Mouse (Mus musculus) midbrain, embryonic 13.5 days (tissue): ENCODE data around the gene Lgi4. TPM values are rescaled to one million over a fixed set of nuclear protein-coding genes. Genes with fewer than 3 reads are reported as not detected.

Experiments
- ATAC-seq: fragments of 200-750 bp; cut with Nextera tagmentation; 2 replicates; pipeline ENCODE4 v1.8.0; 2017; ENCODE audit warnings: mild to moderate bottlenecking, moderate TSS enrichment, moderate library complexity
- H3K27ac ChIP-seq: fragments of 300-500 bp; sonication (generic); 2 replicates; pipeline ENCODE4 v1.5.1; 2015; ENCODE audit warnings: inconsistent platforms, mild to moderate bottlenecking, moderate library complexity
- H3K27me3 ChIP-seq: fragments of 300-500 bp; sonication (generic); 2 replicates; pipeline ENCODE4 v1.6.1; 2015; ENCODE audit warnings: mild to moderate bottlenecking, inconsistent platforms
- H3K36me3 ChIP-seq: fragments of 300-500 bp; sonication (generic); 2 replicates; pipeline ENCODE4 v1.6.1; 2015; ENCODE audit warnings: mild to moderate bottlenecking, inconsistent platforms
- H3K4me1 ChIP-seq: fragments of 300-500 bp; sonication (generic); replicated peaks from 2 replicates; pipeline ENCODE4 v1.6.1; 2015; ENCODE audit warnings: inconsistent platforms
- H3K4me2 ChIP-seq: fragments of 300-500 bp; sonication (generic); replicated peaks from 2 replicates; pipeline ENCODE4 v1.6.1; 2015; ENCODE audit warnings: moderate library complexity, mild to moderate bottlenecking, inconsistent platforms
- H3K4me3 ChIP-seq: fragments of 300-500 bp; sonication (generic); replicated peaks from 2 replicates; pipeline ENCODE4 v1.5.1; 2015; ENCODE audit warnings: mild to moderate bottlenecking, inconsistent platforms
- H3K9ac ChIP-seq: fragments of 300-500 bp; sonication (generic); replicated peaks from 2 replicates; pipeline ENCODE4 v1.6.1; 2015; ENCODE audit warnings: mild to moderate bottlenecking, inconsistent platforms
- H3K9me3 ChIP-seq: fragments of 300-500 bp; sonication (generic); 2 replicates; pipeline ENCODE4 v1.6.1; 2016; ENCODE audit warnings: mild to moderate bottlenecking, inconsistent platforms
- WGBS: fragments of 180-500 bp; shearing (Covaris S2); methylation state at CpG from one replicate; pipeline ENCODE4 v1.1.7; 2015; 5-methylcytosine and 5-hydroxymethylcytosine counted together
- polyA plus RNA-seq: library from polyadenylated mRNA; unstranded; fragments of >200 nt; fragmentation: Nextera tagmentation; extraction: Ambion mirVana; gene quantifications from 2 replicates; pipeline ENCODE4 v1.2.1, GENCODE M21; 2015

Lgi4 gene
- polyA plus RNA-seq = 0.16 and 0.30 TPM in 2 replicates

DNA sequence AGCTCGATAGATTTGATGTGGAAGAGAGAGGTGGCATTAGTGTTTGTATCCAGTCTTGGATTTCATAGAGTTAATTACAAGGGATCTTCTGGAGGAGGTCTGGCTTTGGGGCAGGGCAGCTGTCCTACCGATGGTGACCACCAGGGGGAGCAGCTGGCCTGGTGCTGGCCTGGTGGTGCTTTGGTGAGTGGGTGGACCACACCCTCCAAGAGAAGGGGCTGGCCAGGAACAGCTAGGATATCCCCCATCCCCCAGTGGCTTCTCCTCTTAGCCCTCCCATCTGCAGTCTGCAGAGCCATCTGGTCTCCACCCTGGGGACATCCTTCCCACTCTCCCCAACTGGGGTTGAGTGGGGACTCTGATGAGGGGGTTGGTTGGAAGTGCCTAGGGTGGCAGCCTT lies at the start of gene Lgi4:
Gene Lgi4 (plus strand): TSS at position 235 of the 400 bp plus-strand sequence.
- ATAC-seq = peak; percentile 70
- Histone ChIP-seq H3K36me3 (no peaks in the 10 kb centered on the region), H3K9ac (no peak within 1 kb of the TSS), H3K27me3 (peaks cover 11% of the 10 kb centered on the region), H3K4me2 (no peak within 1 kb of the TSS), H3K9me3 (no peaks in the 10 kb centered on the region), H3K4me3 (no peak within 1 kb of the TSS), H3K27ac (peak within 1 kb of the TSS; percentile 9; the same call in 1 of the 2 replicates), H3K4me1 (peaks cover 12% of the 10 kb centered on the region)
- WGBS = 2% methylated on average over 2 of the region's 2 CpGs

DNA sequence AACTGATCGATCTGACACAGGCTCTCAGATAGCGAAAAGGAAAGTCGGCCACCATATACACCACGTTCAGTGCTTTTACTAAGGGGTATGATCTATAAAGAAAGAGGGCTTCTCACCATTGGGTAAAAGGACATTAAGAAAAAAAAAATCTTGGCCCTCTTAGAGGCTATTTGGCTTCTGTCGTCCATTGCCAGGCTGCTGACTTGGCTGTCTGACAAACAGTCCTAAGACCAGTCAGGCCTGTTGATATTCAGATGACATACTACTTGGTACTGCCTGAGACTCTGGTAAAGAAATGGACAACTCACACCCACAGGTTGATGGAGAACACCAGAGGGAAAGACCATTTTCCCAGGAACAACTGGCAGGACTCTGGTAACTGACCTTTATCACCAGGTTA lies 46.2 kb upstream of the Lgi4 start:
- ATAC-seq = no peak
- Histone ChIP-seq H3K27ac (no peak overlapping the region), H3K36me3 (no peaks in the 10 kb centered on the region), H3K4me3 (no peak overlapping the region), H3K9ac (no peak overlapping the region), H3K27me3 (no peaks in the 10 kb centered on the region), H3K4me1 (peaks cover 6% of the 10 kb centered on the region; the same call in 1 of the 2 replicates), H3K9me3 (no peaks in the 10 kb centered on the region), H3K4me2 (no peak overlapping the region)
- 89% methylated on average over 5 of the region's 5 CpGs for WGBS

DNA sequence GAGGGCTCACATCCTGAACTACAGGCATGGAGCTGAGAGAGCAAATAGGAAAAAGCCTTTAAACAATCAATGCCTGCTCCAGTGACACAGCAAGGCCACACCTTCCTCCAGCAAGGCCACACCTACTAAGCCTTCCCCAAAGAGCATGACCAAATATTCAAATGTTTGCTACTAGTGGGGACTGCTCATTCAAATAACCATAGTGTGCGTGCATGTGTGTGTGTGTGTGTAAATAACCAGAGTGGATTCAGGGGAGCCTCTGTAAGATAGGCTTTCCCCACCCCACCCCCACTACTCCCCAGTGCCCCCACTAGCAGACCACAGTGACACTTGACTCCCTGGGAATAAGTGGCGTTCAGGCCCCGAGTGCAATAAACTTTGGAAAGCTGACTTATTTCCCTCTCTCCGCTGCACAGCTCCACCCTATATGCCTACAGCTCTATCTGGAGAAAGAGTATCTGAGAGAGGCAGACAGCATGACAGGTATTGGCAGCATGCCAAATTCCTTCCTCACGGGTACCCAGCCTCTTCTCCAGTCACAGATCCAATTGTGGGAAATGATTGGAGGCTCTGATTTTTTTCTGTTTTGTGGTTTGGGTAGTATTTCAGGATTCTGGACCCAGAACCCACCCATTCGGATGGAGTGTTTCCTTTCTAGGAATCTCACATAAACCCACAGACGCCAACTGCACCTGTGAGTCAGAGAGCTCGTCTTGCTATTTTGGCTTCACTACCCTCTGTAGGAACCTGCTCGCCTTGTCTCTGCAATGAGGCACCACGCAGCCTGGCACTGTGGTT lies 41.8 kb upstream of the Lgi4 start:
- Histone ChIP-seq H3K4me2 (no peak overlapping the region), H3K27me3 (no peaks in the 10 kb centered on the region), H3K27ac (no peak overlapping the region), H3K4me1 (peaks cover 6% of the 10 kb centered on the region; the same call in 1 of the 2 replicates), H3K36me3 (no peaks in the 10 kb centered on the region), H3K4me3 (no peak overlapping the region), H3K9me3 (no peaks in the 10 kb centered on the region), H3K9ac (no peak overlapping the region)
- ATAC-seq = no peak
- 66% methylated on average over 10 of the region's 10 CpGs for WGBS

DNA sequence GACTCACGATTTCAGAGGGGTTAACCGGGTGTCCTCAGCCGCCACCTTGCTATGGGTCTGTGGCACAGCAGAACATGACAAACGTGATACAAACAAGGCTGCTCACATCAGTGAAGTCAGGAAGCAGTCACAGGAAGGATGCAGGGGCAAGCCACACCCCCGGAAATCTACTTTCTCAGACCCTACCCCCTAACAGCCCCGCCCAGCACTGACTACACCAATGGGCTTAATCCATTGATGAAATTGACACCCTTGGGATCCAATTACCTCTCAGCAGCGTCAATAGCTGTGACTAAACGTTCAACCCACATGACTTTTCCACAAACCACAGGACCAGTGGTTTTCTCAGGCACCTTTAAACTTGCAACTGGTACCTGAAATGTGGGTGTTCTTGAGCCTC lies 30.5 kb upstream of the Lgi4 start:
- H3K9ac ChIP-seq = no peak overlapping the region
- H3K4me2 ChIP-seq = no peak overlapping the region
- no peaks in the 10 kb centered on the region for H3K36me3 ChIP-seq
- H3K27ac ChIP-seq = no peak overlapping the region
- 69% methylated on average over 8 of the region's 8 CpGs for WGBS
- no peaks in the 10 kb centered on the region for H3K27me3 ChIP-seq
- no peak for ATAC-seq
- H3K4me3 ChIP-seq = no peak overlapping the region
- H3K4me1 ChIP-seq = no peaks in the 10 kb centered on the region
- H3K9me3 ChIP-seq = no peaks in the 10 kb centered on the region

DNA sequence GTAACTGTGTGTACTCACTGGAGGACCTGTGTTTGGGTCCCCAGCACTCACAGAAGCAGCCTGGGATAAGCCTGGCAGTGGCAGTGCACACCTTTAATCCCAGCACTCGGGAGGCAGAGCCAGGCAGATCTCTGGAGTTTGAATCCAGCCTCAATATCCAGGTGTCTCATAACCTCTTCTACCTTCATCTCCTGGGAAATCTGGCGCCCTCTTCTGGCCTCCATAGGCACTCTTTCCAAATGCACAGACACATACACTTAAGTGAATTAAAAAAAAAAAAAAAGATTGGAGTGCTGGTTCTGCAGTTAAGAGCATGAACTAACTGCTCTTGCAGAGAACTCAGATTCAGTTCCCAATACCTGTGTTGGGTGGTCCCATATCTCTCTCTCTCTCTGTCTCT lies 28.4 kb upstream of the Lgi4 start:
- no peak for ATAC-seq
- Histone ChIP-seq H3K9me3 (no peaks in the 10 kb centered on the region), H3K36me3 (no peaks in the 10 kb centered on the region), H3K4me1 (no peaks in the 10 kb centered on the region), H3K27ac (no peak overlapping the region), H3K9ac (no peak overlapping the region), H3K4me2 (no peak overlapping the region), H3K27me3 (no peaks in the 10 kb centered on the region), H3K4me3 (no peak overlapping the region)
- 67% methylated on average over 2 of the region's 2 CpGs for WGBS

DNA sequence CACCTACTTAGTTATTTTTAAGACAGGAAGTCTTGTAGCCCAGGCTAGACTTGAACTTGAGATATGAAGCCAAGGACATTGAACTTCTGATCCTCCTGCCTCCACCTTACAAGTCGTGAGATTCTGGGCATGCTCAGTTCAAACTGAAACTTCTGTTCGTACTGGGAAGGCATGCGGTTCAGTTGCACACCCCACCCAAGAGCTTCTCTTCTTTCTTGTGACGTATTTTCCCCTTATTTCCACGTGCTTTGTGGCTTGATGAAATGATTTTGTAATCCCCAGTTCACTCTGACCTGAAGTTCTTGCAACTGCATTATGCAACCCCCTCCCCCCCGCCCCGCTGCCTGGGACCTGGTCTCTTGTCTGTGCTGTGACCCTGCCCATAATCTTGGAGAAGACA lies 27.4 kb upstream of the Lgi4 start:
- Histone ChIP-seq H3K4me3 (no peak overlapping the region), H3K9me3 (no peaks in the 10 kb centered on the region), H3K4me1 (no peaks in the 10 kb centered on the region), H3K36me3 (no peaks in the 10 kb centered on the region), H3K27me3 (no peaks in the 10 kb centered on the region), H3K27ac (no peak overlapping the region), H3K9ac (no peak overlapping the region), H3K4me2 (no peak overlapping the region)
- WGBS = 83% methylated on average over 7 of the region's 7 CpGs
- no peak for ATAC-seq

DNA sequence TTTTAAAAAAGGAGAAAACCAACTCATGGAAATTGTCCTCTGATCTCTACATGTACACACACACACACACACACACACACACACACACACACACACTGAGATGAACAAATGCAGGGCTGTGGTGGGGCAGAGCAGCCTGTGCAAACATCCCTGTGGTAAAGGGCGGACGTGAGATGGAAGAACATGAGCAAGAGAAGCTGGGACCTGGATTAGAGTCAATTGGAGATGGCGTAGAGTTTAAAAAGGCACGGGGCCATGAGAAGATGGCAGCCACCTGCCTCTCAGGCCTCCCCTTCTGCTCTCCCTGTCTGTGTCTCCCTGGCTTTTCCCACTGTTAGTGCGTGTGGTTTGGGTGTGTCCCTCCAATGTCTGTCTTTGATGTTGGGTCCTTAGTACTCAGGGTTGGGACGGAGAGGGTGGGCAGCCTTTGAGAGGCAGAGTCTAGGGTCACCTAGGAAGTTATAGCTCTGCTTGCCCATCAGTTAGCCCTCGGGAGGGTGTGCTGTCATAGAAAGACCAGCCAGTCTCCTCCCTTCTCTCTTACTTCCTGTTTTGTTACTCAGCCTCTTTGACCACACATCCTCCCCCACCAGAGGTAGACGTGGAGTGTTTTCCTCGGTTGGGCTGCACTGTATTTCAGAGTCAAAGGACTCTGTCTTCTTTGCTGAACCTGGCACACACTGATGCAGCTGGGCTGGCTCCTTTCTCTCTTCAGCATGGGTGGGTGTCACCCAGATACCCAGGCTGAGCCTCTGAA lies 25.6 kb upstream of the Lgi4 start:
- 77% methylated on average over 9 of the region's 9 CpGs for WGBS

DNA sequence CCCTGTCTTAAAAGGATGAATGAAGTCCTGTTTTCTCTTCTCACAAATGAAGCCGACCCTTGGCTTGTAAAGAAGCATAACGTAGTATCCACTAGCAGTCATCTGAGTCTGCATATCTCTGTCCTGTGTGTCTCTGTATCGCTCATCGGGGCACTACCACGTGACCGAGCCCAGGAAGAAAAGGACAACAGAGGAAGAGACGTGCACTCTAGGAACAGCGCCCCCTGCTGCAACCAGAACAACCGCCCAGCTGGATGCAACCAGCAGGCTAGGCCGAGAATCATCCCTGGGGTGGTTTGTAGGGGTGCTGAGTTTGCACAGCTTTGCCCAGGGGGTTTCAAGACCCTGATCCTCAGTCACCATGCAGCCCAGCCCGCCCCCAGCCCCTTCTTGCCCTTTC lies 24.4 kb upstream of the Lgi4 start:
- no peaks in the 10 kb centered on the region for H3K4me1 ChIP-seq
- no peaks in the 10 kb centered on the region for H3K36me3 ChIP-seq
- H3K9me3 ChIP-seq = no peaks in the 10 kb centered on the region
- H3K27me3 ChIP-seq = peaks cover 4% of the 10 kb centered on the region
- no peak overlapping the region for H3K4me3 ChIP-seq
- H3K9ac ChIP-seq = no peak overlapping the region
- H3K27ac ChIP-seq = no peak overlapping the region
- ATAC-seq = no peak
- 64% methylated on average over 11 of the region's 11 CpGs for WGBS
- no peak overlapping the region for H3K4me2 ChIP-seq

More for the DNA sequence above, 25.6 kb upstream of the Lgi4 start:
- H3K4me1 ChIP-seq = no peaks in the 10 kb centered on the region
- no peak for ATAC-seq
- H3K4me2 ChIP-seq = no peak overlapping the region
- H3K36me3 ChIP-seq = no peaks in the 10 kb centered on the region
- no peaks in the 10 kb centered on the region for H3K9me3 ChIP-seq
- H3K9ac ChIP-seq = no peak overlapping the region
- no peak overlapping the region for H3K4me3 ChIP-seq
- H3K27ac ChIP-seq = no peak overlapping the region
- H3K27me3 ChIP-seq = no peaks in the 10 kb centered on the region

DNA sequence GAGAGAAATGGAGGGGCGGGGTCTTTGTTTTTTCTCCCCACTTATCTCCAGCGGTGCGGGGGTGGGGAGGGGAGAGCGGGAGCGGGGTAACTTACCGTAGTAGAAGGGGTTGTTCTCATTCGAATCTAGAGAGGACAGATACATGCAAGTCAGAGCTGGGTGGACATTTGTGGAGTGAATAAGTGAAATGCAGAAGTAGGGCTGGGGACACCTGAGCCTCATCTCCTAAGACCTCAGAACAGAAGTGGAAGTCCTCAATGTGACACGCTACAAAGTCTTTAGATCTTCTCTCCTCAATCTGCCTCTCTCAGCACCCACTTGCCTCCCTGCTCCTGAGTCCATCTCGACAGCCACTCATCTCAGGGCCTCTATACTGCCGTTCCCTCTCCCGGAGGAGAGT lies 23.9 kb upstream of the Lgi4 start:
- Histone ChIP-seq H3K4me2 (no peak overlapping the region), H3K9ac (no peak overlapping the region), H3K27me3 (peaks cover 7% of the 10 kb centered on the region), H3K27ac (no peak overlapping the region), H3K4me1 (no peaks in the 10 kb centered on the region), H3K4me3 (no peak overlapping the region), H3K36me3 (no peaks in the 10 kb centered on the region), H3K9me3 (no peaks in the 10 kb centered on the region)
- no peak for ATAC-seq
- WGBS = 84% methylated on average over 11 of the region's 11 CpGs

DNA sequence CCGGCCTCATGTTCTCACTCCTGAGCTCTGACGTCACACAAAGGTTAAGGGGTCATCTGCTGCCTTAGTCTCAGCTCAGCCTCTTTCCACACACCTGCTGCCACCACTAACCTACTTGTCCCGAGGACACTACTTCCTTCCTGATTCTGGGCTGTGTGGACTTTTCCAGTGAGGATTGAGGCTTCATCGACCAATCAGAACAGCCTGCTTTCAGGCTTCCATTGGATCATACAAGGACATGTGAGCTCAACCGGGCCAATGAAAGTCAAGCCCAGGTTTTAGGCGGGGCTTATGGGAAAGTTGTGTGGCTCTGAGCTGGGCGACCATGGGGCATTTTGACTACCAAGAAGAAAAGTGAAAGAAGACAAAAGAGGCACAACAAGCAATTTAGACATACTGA lies 22.2 kb upstream of the Lgi4 start:
- Histone ChIP-seq H3K27ac (no peak overlapping the region), H3K36me3 (no peaks in the 10 kb centered on the region), H3K9ac (no peak overlapping the region), H3K4me1 (0 out of 2 replicates have a peak, but pooled peaks cover 2% of the 10 kb centered on the region), H3K4me2 (no peak overlapping the region), H3K27me3 (peaks cover 24% of the 10 kb centered on the region), H3K4me3 (no peak overlapping the region), H3K9me3 (no peaks in the 10 kb centered on the region)
- ATAC-seq = no peak
- 89% methylated on average over 7 of the region's 7 CpGs for WGBS

DNA sequence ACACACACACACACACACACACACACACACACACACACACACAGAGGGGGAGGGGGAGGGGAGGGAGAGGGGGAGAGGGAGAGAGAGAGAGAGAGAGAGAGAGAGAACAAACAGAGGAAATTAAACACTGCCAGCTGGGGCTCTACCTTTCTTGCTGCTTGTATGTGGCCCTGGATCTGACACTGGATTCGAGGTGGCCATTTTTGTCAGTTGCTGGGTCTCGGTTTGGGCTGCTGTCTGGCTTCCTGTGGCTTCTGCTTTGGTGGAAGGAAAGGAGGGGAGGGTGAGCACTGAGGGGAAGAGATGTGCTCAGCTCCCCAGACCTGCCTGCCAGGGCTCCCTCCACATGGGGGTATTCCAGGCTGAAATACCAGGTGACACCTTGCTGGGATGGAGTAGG lies 21.5 kb upstream of the Lgi4 start:
- no peak overlapping the region for H3K27ac ChIP-seq
- no peak overlapping the region for H3K4me3 ChIP-seq
- no peak for ATAC-seq
- 0 out of 2 replicates have a peak, but pooled peaks cover 4% of the 10 kb centered on the region for H3K4me1 ChIP-seq
- H3K4me2 ChIP-seq = no peak overlapping the region
- H3K27me3 ChIP-seq = peaks cover 31% of the 10 kb centered on the region
- H3K9me3 ChIP-seq = no peaks in the 10 kb centered on the region
- H3K36me3 ChIP-seq = no peaks in the 10 kb centered on the region
- 59% methylated on average over 2 of the region's 2 CpGs for WGBS
- H3K9ac ChIP-seq = no peak overlapping the region

DNA sequence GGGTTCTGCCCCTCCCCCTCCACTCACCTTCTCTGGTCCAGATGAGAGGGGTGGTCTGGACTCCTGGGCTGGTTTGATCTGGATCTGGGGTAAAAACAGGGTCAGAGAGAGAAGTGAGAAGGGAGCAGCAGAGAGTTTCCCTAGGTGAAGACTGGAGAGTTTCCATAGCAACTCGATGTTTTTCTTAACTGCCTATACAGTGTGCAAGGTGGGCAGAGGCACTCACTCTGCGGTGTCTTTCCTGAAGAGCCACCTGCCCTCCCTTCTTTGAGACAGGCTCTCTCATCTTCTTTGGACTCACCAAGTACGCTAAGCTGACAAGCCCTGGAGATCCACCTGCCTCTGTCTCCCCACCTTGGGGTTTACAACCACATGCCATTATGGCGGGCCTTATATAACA lies 20.1 kb upstream of the Lgi4 start:
- H3K36me3 ChIP-seq = no peaks in the 10 kb centered on the region
- no peak overlapping the region for H3K9ac ChIP-seq
- peaks cover 45% of the 10 kb centered on the region for H3K27me3 ChIP-seq
- 0 out of 2 replicates have a peak, but pooled peaks cover 4% of the 10 kb centered on the region for H3K4me1 ChIP-seq
- H3K4me3 ChIP-seq = no peak overlapping the region
- no peak overlapping the region for H3K27ac ChIP-seq
- WGBS = 91% methylated on average over 4 of the region's 4 CpGs
- no peaks in the 10 kb centered on the region for H3K9me3 ChIP-seq
- H3K4me2 ChIP-seq = no peak overlapping the region
- no peak for ATAC-seq
